In genomic region chr11:112140912-112141311, GRCm38 (mm10) we compare ENCODE assay signal across 24 mouse cellular contexts.
DNase-seq lines count a peak whose midpoint lies in the region; ATAC-seq and TF ChIP-seq lines count a peak whose summit lies in the region.
"Had no signal": no experiment of that assay in that cellular context is flagged by ENCODE, and none has a peak within 500 bp of the region (broad histone marks: within the 10 kb centered on the region; RNA-seq: fewer than 3 reads in every experiment).

No protein-coding gene starts in this region.

- H3K27ac ChIP-seq in hindbrain, embryonic 13.5 days: 0 out of 2 replicates have a peak overlapping the region, but pooled peaks have one; percentile 8
- no peak overlapping the region for H3K27ac ChIP-seq in hindbrain, postnatal 0 days
- peak overlapping the region; percentile 42; the same call in 1 of the 2 replicates for H3K27ac ChIP-seq in forebrain, embryonic 12.5 days
- H3K27ac ChIP-seq in limb, embryonic 10.5 days: peak overlapping the region; percentile 30; the same call in 1 of the 2 replicates
- H3K27ac ChIP-seq in gastrocnemius, adult 2 months: no peak overlapping the region
- H3K27ac ChIP-seq: embryonic facial prominence, embryonic 12.5 days; heart, adult 2 months; heart, embryonic 13.5 days; left cerebral cortex, adult 2 months; limb, embryonic 15.5 days; liver, embryonic 14.5 days; midbrain, embryonic 15.5 days had no signal

- no peak for DNase-seq in hindbrain, postnatal 0 days (ENCODE audit: low spot score)
- peak; percentile 2 to 12 for DNase-seq in urinary bladder, adult 18-20 months (ENCODE audit: low spot score in 2 of 2)
- DNase-seq in urinary bladder, adult 2 months (ENCODE audit: low spot score): no peak
- DNase-seq in limb, embryonic 10.5 days (ENCODE audit: low spot score): no peak
- no peak for DNase-seq in gastrocnemius, adult 2 months
- no peak for DNase-seq in kidney, postnatal 4 days
- DNase-seq: adrenal gland, postnatal 25 days; cerebellum, adult 9-10 months; gastrocnemius, postnatal 25 days; heart, adult 2 months; kidney, adult 11 months; layer of hippocampus, adult 9-11 months; lung, embryonic 14.5 days; thymus, adult 2 months; thymus, postnatal 4 days had no signal

- peaks cover 27% of the 10 kb centered on the region for H3K4me1 ChIP-seq in hindbrain, embryonic 13.5 days (replicated peaks)
- no peaks in the 10 kb centered on the region; the same call in 1 of the 2 replicates for H3K4me1 ChIP-seq in hindbrain, postnatal 0 days (ENCODE audit: insufficient read depth, low read length)
- peaks cover 32% of the 10 kb centered on the region for H3K4me1 ChIP-seq in forebrain, embryonic 12.5 days
- H3K4me1 ChIP-seq in limb, embryonic 10.5 days: peaks cover 42% of the 10 kb centered on the region

- H3K27me3 ChIP-seq in hindbrain, embryonic 13.5 days: peaks cover 5% of the 10 kb centered on the region; the same call in 1 of the 2 replicates
- H3K27me3 ChIP-seq in hindbrain, postnatal 0 days (ENCODE audit: insufficient read depth, low read length): no peaks in the 10 kb centered on the region
- no peaks in the 10 kb centered on the region for H3K27me3 ChIP-seq in forebrain, embryonic 12.5 days
- no peaks in the 10 kb centered on the region for H3K27me3 ChIP-seq in limb, embryonic 10.5 days (ENCODE audit: low read depth, poor library complexity, severe bottlenecking)
- H3K27me3 ChIP-seq: embryonic facial prominence, embryonic 12.5 days; heart, embryonic 13.5 days; limb, embryonic 15.5 days had no signal

- no peak for ATAC-seq in hindbrain, embryonic 13.5 days (ENCODE audit: low FRiP score)
- no peak for ATAC-seq in hindbrain, postnatal 0 days
- ATAC-seq in forebrain, embryonic 12.5 days (ENCODE audit: low FRiP score): peak; percentile 62; the same call in 1 of the 2 replicates
- ATAC-seq: midbrain, embryonic 15.5 days had no signal

- TF ChIP-seq CTCF in hindbrain, postnatal 0 days (IDR thresholded peaks at IDR 0.05; ENCODE audit: low read depth): no peak
- TF ChIP-seq CTCF in gastrocnemius, adult 2 months (IDR thresholded peaks at IDR 0.05): no peak

- H3K4me3 ChIP-seq in hindbrain, embryonic 13.5 days: no peak overlapping the region
- H3K4me3 ChIP-seq in hindbrain, postnatal 0 days (ENCODE audit: low read length): no peak overlapping the region
- no peak overlapping the region for H3K4me3 ChIP-seq in forebrain, embryonic 12.5 days (replicated peaks)
- H3K4me3 ChIP-seq in limb, embryonic 10.5 days: no peak overlapping the region
- no peak overlapping the region for H3K4me3 ChIP-seq in gastrocnemius, adult 2 months
- H3K4me3 ChIP-seq: embryonic facial prominence, embryonic 12.5 days; heart, adult 2 months; heart, embryonic 13.5 days; left cerebral cortex, adult 2 months; limb, embryonic 15.5 days; midbrain, embryonic 15.5 days; myocyte had no signal

- intact Hi-C loops in gastrocnemius, adult 2 months (cut with DNase I): no loop called here

- no peaks in the 10 kb centered on the region for H3K36me3 ChIP-seq in hindbrain, embryonic 13.5 days
- no peaks in the 10 kb centered on the region for H3K36me3 ChIP-seq in hindbrain, postnatal 0 days (ENCODE audit: insufficient read depth, low read length)
- no peaks in the 10 kb centered on the region for H3K36me3 ChIP-seq in forebrain, embryonic 12.5 days (replicated peaks)
- H3K36me3 ChIP-seq in limb, embryonic 10.5 days: no peaks in the 10 kb centered on the region
- H3K36me3 ChIP-seq: embryonic facial prominence, embryonic 12.5 days; heart, embryonic 13.5 days; limb, embryonic 15.5 days; midbrain, embryonic 15.5 days had no signal

- no peaks in the 10 kb centered on the region for H3K9me3 ChIP-seq in hindbrain, embryonic 13.5 days
- no peaks in the 10 kb centered on the region for H3K9me3 ChIP-seq in hindbrain, postnatal 0 days (ENCODE audit: low read length)
- no peaks in the 10 kb centered on the region for H3K9me3 ChIP-seq in forebrain, embryonic 12.5 days
- H3K9me3 ChIP-seq in limb, embryonic 10.5 days (replicated peaks): no peaks in the 10 kb centered on the region
- H3K9me3 ChIP-seq: embryonic facial prominence, embryonic 12.5 days; heart, embryonic 13.5 days; limb, embryonic 15.5 days; midbrain, embryonic 15.5 days had no signal

- no peak overlapping the region for H3K9ac ChIP-seq in hindbrain, embryonic 13.5 days
- no peak overlapping the region for H3K9ac ChIP-seq in hindbrain, postnatal 0 days (replicated peaks; ENCODE audit: low read length)
- no peak overlapping the region for H3K9ac ChIP-seq in forebrain, embryonic 12.5 days
- H3K9ac ChIP-seq: embryonic facial prominence, embryonic 12.5 days; heart, embryonic 13.5 days; limb, embryonic 15.5 days; liver, embryonic 14.5 days; lung, embryonic 14.5 days; midbrain, embryonic 15.5 days had no signal

- H3K4me2 ChIP-seq in hindbrain, embryonic 13.5 days: peak overlapping the region; percentile 13; the same call in 1 of the 2 replicates
- no peak overlapping the region for H3K4me2 ChIP-seq in hindbrain, postnatal 0 days (ENCODE audit: low read depth, low read length)
- H3K4me2 ChIP-seq in forebrain, embryonic 12.5 days: 0 out of 2 replicates have a peak overlapping the region, but pooled peaks have one; percentile 13
- H3K4me2 ChIP-seq: embryonic facial prominence, embryonic 12.5 days; heart, embryonic 13.5 days; limb, embryonic 15.5 days; lung, embryonic 14.5 days; midbrain, embryonic 15.5 days had no signal

- 57% methylated on average over 9 of the region's 9 CpGs for WGBS in hindbrain, embryonic 13.5 days
- 57% methylated on average over 9 of the region's 9 CpGs for WGBS in hindbrain, postnatal 0 days
- 63% methylated on average over 9 of the region's 9 CpGs for WGBS in forebrain, embryonic 12.5 days
- 85% methylated on average over 9 of the region's 9 CpGs for WGBS in limb, embryonic 10.5 days

Comparison
In these comparisons a context has a peak if more than half of its experiments do, and no peak if none do; other contexts are left out.
1. H3K27ac ChIP-seq: peak in hindbrain, embryonic 13.5 days (single experiment), forebrain, embryonic 12.5 days (single experiment) and limb, embryonic 10.5 days (single experiment); none in hindbrain, postnatal 0 days (single experiment) and gastrocnemius, adult 2 months (single experiment).
2. DNase-seq: peak in urinary bladder, adult 18-20 months (2 of 2); none in hindbrain, postnatal 0 days (single experiment), urinary bladder, adult 2 months (single experiment), limb, embryonic 10.5 days (single experiment), gastrocnemius, adult 2 months (single experiment) and kidney, postnatal 4 days (0 of 2).